Mouse (Mus musculus) 416B (cell line): ENCODE data around the gene Mnt.
"Not testable (repeated sequence)": the region's sequence is repeated elsewhere in the genome, so short reads cannot be mapped to it uniquely, and the experiment has no call there.

Experiments used
- DNase-seq: peaks from one replicate; pipeline ENCODE4 v3.0.0; 2011; ENCODE audit warnings: low read depth

The Mnt gene

DNA sequence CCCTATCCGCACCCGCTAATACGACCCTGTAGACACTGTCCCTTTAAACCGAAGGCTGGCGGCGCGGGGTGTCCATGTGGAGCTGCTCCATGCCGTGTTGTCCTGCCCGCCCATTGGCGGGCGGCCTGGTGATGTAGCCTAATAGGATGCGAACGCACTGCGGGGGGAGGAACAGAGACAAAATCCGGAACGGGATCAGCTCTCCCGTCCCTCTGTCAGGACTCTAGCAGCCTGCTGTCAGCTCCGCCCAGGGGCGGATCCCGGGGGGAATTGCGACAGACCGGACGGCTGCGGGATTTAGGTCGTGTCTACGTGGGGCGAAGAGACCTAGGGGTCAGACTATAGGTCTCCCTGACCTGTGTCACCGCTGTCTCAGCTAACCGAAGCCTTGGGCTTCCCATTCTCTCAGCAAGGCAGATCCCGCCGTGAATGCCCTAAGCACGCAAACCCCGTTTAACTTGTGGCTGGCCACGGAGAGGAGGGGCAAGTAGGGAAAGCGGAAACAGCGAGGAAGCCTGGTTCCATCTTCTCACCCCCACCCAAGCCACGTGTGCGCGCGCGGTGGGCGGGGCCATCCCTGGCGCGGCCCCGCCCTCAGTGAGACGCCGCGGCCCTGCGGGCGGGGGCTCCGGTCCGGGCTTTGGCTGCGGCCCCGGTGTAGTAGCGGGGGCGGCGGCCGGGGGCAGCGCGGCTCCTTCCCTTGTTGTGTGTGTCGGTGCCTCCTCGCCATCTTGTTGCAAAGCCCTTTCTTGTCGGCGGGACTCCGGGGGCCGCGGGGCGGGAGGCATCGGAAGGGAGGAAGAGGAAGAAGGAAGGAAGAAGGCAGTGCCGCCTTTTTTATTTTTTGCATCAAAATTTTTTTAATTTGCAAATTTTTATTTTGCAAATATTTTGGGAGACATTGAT is at the start of gene Mnt:
Gene Mnt, plus strand, starts transcription at position 665 of the 906 bp plus-strand sequence.
- peak; percentile 100 for DNase-seq

DNA sequence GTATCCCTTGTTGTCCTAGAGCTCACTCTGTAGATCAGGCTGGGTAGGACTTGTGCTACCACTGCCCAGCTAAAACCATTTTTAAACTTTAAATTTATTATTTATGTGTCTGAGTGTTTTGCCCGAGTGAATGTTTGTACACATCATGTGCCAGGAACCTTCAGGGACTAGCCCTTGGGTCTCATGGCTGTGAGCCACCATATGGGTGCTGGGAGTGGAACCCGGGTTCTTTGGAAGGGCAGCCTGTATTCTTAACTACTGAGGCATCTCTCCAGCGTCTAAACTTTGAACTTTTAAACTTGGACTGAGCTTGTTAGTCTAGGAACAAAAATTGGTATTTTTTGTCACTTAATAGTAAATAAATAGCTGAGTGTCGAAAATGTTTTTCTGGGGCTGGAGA is 37.8 kb upstream of the Mnt start:
- DNase-seq: no peak

DNA sequence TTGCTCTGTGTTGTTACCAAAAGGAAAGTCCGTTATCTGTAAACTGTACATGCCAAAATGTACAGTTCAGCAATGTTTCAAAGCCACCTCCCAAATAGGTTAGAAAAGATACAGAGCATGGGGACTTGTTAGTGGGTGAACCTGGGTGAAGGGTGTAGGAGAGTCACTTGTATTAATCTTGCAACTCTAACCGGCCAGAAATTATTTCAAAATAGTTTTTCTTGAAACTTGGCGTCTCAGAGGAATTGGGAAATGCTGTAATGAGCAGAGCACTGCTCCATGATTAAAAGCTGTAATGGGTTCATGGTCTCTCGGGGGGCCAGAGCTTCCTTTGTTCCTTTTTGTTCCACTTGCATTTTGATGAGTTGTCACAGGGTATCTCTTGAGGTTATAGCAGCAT is 30.1 kb upstream of the Mnt start:
- peak; percentile 16 for DNase-seq

DNA sequence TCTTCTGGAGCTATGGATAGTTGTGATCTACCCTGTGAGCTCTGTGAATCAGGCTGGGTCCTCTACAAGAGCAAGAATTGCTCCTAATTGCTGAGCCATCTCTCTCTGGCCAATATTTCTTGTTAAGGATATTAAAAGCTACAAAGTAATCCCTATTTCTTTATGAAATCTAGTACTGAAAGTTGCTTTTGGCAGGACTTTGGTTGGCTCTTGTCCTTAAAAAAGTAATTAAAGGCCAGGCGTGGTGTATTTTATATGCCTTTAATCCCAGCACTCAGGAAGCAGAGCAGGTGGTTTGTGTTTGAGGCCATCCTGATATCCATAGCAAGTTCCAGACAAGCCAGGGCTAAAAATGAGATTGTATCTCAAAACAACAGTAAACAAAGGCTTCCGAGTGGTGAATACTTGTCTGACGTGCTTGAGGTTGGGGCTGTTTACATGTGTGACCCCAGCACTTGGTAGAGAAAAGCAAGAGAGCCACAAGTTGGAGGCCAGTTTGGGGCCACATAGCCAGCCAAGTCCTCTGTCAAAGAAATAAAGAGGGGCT is 26.6 kb upstream of the Mnt start:
- DNase-seq: no peak

DNA sequence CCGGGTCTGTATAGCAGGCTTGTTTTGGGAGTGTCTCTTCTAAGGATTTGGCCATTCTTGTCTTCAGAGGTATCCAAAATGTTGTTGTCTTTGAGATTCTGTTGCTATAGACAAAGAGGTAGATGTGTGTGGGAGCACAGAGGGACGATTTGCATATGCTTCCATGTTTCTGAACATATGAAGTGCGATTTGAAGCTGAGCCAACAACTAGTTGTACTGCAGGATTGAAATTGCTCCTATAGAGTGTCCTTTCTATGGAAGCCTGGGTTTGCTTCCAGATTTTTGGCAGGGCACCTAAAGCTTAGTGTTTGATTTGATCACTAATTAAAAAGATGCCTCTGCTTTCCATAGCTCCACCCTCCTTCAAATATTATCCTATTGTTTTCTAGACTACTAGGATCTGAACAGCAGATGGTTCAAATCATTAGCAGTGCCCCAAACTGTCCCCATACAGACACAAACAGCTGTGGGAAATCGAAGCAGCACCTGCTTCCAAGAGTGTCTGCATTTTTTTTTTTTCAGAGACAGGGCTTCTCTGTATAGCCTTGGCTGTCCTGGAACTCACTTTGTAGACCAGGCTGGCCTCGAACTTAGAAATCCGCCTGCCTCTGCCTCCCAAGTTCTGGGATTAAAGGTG is 23.4 kb upstream of the Mnt start:
- DNase-seq: no peak

DNA sequence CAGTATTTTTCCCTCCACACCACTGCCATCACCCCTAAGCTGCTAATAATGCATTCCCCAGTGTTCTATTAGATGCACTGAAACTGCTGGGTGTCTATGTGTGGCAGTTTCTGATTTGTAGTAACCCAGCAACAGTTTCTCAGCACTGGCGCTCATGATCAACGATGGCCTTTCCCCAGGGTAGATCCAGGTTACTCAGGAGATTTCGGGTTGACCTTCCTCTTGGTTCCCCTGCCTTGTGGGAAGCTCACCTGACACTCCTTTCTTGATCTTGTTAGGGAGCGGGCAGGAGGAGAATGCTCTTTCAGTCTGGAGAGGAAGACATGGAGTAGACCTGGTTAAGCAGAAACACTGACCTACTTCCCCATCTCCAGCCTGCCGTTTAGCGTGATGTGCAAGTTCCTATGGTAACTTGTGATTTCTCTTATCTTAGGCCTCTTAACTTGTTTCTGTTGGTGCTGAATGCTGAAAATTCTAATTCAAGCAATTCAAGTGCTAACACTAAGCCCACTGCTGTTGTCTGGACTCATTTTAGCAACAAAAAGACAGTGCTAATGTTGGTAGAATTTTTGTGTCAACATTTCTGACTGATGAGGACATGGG is 22.4 kb upstream of the Mnt start:
- DNase-seq: no peak

DNA sequence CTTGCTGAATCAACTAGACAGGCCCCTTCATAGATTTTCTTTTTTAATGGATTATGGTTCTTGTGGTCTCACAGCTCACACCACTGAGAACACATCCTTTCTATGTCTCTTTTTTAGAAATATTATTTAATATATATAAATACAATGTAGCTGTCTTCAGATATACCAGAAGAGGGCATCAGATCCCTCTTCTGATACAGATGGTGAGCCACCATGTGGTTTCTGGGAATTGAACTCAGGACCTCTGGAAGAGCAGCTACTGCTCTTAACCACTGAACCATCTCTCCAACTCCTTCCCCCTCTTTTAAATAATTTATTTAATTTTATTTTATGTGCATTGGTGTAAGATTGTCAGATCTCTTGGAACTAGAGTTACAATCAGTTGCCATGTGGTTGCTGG is 20.6 kb upstream of the Mnt start:
- DNase-seq: peak; percentile 37

DNA sequence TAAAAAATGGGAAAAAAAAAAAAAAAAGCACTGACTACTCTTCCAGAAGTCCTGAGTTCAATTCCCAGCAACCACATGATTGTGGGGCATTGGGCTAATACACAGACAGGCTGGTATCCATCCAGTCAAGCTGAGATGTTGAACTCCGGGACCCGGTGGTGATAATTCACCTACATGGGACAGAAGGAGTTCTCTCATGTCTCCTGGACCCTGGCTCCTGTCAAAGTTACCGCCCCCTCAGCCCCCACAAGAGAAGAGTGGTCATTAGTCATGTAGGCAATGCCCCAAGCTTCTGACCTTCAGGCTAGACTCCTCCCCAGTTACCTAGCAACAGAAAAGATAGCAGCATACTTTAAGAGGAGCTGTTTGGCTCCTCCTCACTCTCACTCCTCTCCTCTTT is 19.7 kb upstream of the Mnt start:
- not testable (repeated sequence) for DNase-seq

DNA sequence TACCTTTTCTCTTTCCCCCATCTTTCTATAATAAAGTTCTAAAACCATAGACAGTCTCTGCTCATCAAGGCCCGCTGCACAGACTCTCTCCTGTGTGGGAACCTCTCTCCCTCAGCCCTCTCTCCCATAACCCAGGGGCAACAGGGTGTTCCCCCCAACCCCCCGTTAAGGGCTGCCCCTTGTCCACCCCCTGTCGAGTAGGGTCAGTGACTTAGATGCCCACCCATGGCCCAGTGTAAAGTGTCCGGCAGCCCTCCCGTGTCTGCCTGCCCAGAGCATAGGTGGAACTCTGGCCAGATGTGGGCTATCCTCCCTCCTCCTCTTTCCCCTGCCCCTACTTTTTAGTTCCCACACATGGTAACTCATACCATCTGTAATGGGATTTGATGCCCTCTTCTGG is 19.2 kb upstream of the Mnt start:
- DNase-seq: no peak

DNA sequence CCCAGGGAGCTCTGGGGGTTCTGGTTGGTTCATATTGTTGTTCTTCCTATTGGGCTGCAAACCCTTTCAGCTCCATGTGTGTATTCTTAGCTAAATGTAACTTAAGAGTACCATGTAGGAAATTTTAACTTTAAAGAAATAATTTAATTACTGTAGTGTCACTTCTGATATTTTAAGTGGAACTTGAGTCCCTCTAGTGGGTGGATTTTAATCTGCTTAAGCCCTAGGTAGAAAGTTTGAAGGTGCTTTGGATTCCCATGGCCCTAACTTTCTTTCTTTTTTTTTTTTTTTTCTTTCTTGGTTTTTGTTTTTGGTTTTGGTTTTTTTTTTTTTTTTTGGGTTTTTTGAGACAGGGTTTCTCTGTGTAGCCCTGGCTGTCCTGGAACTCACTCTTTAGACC is 14.9 kb upstream of the Mnt start:
- DNase-seq: no peak

DNA sequence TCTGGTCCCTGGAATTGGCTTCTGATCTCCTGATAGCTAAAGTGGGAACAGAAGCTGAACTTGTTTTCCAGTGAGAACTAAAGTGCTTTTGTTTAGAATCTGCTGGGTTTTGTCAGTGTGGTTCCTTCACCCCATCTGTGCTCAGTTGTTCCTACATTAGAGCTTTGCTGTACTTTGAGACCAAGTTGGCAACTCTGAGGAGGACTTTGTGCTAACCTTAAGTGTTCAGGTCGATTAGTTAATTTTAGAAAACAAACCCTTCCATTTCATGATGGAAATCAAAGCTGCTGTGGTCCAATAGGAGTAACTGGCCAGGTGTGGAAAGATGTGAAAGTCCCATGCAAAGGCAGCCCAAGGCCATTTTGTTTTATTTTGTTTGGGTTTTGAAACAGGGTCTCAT is 9.8 kb upstream of the Mnt start:
- DNase-seq: no peak

DNA sequence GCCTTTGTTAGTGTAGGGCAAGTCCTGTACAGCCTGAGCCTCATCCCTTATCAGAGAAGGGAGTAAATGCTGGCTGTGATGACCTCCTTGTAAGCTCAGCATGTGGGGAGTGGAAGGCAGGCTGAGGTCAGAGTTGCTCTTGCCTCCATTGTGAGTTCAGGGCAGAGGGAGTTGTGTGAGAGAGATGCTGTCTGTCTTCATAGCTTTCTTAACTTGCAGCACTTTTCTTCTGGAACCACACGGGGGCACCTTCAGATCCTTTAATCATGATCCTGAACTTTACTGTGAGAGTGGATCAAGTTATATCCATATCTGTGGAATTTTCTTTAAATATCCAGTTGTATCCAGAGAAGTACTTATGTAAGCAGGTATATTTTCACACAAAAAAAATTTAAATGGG is 9.3 kb upstream of the Mnt start:
- DNase-seq: peak; percentile 33

DNA sequence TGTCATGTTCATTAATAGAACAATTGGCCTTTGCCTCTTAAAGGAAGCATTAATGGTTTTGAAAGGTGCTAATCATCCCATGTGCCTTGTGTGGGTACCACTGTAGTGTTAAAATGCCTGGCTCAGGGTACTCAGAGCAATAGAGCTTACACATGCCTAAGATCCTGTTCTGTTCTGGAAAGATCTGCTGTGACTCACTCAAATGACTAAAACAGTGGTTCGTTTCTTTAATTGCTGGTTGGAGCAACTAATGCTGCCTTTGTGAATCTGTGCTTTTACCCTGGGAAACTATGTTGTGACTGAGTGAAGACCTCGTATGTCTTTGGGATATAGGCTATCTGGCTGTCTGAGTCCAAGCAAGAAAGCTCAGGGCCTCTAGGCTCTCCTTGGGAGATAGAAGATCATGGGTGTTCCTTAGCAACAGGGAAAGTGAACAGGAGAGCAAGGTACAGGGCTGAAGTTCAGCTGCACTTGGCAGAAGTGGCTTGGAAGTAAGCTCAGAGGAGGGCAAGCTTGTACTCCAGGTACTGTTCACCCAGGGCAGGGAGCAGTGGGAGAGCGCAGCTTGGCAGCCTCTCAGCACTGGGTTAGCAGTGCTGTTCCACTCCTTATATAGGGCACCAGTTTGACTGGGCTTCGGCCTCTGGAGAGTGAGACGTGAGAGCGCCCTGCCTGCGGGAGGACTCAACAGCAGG is 7.8 kb upstream of the Mnt start:
- no peak for DNase-seq

DNA sequence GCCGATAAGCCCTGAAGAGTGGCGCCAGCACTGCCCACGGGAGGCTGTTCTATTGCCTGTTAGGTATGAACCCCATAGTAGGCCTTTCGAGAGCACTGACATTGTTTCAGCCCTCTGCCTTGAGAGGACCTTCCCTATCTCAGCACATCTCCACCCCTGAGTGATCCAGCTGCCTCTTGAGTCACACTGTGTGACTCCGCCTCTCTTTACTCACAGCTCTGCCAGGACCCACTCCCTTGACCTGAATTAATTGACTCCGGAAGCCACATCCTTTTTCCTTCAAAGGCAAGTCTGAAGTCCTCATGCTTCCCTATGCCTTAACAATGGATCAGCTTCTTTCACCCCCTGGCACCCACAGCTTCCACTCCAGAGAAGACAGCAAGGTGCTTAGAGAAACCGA is 4.6 kb upstream of the Mnt start:
- DNase-seq: peak; percentile 67

DNA sequence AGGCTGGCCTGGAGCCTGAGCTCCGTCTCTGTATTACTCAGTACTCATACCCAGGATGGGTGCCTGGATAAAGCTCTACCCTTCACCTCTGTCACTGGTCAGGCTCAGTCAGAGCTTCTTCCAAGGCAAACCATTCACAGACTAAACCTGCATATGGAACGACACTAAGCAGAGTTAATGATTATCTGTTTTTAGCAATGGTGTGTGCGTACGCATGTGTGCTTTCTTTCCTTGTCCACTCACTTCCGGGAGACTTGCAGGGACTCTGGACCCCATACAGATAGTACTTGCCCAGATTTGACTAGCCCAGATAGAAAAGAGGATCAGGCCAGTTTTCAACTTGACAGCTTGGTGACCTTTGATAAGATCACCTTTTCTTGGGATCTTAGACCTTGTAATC is 4.0 kb upstream of the Mnt start:
- no peak for DNase-seq

DNA sequence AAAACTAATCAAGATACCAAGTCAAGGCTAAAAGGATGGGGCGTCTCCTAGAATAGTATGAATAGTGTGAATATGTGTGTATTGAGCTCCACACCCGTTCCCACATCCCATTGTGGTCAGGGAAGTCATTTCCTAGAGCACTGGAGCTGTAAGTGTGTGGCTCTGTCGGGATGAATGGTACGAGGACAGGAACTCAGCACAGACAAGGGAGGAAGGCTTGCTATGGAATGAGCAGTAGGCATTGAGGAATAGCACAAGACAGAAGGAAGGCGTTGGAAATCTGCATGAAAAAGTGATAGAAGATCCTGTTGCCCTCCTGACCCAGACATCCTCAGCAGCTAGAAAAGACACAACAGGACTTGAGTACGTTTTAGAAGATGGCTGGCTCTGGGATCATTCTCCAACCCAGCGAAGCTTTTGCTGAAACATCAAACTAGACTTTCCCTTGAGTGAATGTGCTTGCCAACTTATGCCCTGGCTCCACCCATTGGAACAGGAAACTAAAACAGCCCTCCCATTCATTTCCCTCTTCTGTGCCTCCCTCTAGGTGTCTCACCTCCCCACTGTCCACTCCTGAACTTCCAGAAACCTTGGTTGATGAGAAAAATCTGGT is 2.8 kb upstream of the Mnt start:
- no peak for DNase-seq

DNA sequence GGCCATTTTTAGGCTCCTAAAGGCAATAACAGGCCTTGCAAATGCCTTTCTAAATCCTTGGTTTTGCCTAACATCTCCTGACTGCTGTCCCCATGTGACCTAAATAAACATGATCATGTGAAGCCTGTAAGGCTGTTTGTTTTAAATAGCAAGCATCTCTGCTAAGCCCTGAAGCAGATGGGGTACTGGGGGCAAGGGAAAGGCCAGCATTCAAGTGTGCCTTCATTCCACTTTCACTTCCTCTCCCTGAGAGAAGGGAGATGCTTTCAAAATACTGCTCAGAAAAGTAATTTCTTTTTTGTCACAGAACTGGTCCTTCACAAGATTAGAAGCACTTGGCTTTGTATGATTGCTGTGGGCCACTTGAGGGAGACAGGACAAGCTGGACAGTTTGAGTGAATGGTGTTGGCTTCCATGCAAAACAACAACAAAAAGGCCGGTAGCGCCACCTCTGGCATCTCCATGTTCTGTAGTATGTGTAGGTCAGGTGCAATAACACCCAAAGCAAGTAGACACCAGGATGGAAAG is 2.3 kb upstream of the Mnt start:
- DNase-seq: peak; percentile 48

DNA sequence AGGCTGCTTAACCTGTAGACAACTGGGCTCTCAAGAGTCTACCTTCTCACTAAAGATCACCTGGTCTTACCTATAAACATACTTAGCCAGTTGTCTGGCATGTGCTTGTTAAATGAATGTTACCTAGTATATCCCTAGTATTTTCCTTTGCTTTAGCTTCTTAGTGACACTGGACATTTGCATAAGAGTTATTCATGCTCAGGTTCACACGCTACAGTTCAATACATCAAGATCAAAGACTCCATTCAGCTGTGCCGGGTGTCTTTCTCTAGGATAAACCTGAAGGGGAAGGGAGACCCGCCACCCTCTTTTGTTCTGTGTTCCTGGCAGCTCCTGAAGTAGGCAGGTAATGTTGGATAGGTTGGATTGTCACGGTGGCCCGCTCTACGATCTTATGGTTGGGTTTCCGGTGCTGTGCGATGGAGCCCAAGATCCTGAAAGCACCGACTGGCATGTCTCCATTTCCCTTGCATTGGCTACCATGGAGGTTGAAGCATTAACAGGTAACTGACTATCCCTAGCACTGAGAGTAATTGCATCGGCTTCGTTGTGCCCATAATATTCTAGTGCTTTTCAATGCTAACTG is 1.7 kb upstream of the Mnt start:
- DNase-seq: no peak

DNA sequence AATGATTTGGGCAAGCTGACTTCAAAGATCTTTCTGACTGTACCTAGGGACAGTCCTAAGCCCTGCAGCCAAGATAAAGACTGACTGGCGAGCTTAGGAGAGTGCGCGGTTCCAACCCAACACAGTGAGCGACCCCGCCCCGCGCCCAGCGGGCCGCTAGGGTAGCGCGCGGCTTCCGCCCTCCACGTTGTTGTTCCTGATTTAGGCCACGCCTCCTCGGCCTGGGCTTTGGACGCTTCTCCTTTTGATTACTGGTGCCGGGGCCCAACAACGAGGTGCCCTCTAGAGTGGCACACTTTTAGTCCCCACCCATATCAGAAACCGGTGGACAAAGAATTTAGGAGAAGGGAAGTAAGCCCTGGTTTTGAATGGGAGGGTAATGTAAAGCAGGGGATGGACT is 908 bp upstream of the Mnt start:
- DNase-seq: peak; percentile 93

DNA sequence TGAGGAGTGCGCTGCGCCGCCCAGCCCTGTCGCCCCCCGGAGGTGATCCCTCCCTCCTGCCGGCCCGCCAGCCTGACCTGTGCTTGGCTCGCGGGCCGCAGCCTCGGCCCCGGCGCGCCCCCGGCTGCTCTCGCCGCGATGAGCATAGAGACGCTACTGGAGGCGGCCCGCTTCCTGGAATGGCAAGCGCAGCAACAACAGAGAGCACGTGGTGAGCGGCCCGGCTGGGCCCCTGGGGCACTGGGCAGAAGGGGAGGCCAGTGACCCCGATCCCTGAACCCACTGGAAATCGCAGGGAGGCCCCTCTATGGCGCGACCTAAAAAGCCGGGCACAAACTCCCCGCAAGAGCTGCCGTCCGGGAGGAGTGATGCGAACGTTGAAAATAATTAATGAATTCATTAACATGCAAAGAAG is 478 bp downstream of the Mnt start:
- no peak for DNase-seq
